Mouse (Mus musculus): ENCODE measurements around the gene Gm10799. TPM values are rescaled to one million over a fixed set of nuclear protein-coding genes. Genes with fewer than 3 reads are reported as not detected.
"Not testable (repeated sequence)": the region's sequence is repeated elsewhere in the genome, so short reads cannot be mapped to it uniquely, and the experiment has no call there.

Gm10799 gene
- total RNA-seq, 2 experiments from 2014 or later: not detected

DNA sequence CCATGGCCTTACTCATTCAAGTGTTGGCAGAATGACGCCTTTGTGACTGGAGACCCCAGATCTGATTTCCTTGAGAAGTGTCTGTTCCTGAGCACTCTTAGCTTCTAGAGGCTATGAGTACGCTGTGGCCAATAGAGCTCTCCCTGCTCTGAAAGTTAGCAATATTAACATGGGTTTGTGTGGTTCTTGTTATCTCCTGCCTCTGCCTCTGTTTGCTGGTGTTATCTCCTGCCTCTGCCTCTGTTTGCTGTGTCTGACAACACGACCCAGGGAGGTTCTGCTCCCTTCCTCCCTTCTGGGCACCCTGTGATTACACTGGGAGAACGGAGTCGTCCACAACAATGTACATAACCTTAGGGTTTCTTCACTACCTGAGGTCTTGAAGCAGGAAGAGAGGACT lies 9.9 kb upstream of the Gm10799 start:
- DNase-seq (ENCODE audit: extremely low spot score in 1 of 2, low spot score in 1 of 2): not testable (repeated sequence)

DNA sequence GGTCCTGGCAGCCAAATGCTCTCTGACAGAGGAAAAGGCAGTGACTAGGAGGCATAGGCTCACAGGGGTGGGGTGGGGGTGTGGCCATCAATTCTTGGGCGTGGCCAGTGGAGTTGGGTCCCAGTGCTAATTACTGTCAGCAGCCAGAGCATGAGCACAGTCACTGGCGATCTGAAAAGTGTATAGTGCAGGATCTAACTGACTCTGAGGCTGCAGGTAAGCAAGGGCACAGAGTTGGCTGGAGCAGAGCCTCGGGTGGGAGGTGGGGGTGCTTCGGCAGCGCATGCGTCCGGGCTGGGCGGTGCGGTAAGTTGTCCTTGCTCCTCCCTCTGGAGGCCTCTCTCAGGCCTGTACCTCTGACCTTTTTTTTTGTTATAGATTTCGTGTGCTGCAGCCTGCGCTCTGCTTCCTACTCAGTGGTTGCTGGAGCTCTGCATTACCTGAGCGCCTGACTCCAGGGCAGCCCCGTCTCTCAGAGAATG lies 1.4 kb upstream of the Gm10799 start, which contains the start of gene Cd59b:
Cd59b (plus strand) TSS at position 146 of the 482 bp plus-strand sequence.
- DNase-seq (ENCODE audit: extremely low spot score in 1 of 2, low spot score in 1 of 2): no peak

DNA sequence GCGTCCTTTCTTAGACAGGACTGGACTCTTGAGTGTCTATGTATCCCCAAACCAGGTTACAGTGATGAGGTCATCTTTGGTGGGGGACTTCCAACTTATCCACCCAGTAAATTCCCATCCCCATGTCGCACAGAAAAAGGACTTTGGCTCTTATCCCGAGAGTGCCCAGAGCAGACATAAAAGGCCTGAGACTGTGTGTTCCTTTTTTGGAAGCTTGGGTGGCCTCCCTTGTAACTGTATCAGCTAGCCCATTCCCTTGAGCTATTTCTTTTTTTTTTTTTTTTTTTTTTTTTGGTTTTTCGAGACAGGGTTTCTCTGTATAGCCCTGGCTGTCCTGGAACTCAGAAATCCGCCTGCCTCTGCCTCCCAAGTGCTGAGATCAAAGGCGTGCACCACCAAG lies 2.8 kb downstream of the Gm10799 start, which contains the start of gene Gm10912:
Gm10912 (plus strand) TSS at position 301 of the 400 bp plus-strand sequence.
- not testable (repeated sequence) for DNase-seq (ENCODE audit: extremely low spot score in 1 of 2, low spot score in 1 of 2)

DNA sequence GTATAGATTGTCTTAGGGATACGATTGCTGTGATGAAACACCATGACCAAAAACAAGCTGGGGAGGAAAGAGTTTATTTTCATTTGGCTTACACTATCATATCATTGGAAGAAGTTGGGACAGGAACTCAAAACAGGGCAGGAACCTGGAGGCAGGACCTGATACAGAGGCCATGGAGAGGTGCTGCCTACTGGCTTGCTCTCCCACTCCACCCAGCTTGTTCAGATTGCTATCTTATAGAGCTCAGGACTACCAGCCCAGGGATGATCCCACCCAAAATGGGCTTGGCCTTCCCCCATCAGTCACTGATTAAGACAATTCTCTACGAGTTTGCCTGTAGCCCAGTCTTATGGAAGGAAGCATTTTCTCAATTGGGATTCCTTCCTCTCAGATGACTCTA lies 4.2 kb downstream of the Gm10799 start:
- no peak for DNase-seq (ENCODE audit: extremely low spot score in 1 of 2, low spot score in 1 of 2)

DNA sequence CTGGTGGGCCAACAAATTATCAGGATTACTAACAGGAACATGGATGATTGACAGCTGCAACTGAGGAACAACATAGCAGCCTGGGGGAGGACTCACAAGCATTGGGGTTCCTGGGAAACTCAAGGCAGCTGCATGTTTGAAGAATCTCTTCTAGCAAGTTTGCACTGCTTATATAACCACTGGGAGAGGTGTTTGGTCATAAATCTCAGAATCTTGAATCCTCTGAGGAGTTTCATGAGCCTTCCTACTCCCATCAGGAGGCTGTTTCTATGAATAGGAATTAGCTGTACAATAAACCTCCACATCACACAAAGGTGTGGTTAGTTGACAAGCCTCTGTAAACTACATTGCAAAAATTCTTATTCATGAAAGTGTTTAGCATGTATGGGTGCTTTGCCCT lies 5.7 kb downstream of the Gm10799 start:
- no peak for DNase-seq (ENCODE audit: extremely low spot score in 1 of 2, low spot score in 1 of 2)

DNA sequence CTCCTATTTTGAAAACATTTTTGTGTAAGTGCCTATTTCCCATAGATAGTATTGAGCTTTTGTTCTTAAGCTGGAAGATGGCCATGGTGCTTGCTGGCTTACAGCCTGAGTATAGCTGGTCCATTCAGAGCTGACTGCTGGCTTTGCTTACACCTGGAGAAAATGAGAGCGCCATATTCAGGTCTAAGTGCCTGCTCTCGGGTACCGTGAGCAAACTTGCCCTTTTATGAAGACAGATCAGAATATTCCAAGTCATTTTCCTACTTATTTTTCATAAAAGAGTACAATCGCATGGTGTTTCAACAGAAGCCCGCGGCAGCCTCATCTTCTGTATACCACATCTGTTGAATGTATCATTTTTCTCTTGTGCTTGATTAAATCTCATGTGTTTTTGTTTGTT lies 7.4 kb downstream of the Gm10799 start:
- DNase-seq (ENCODE audit: extremely low spot score in 1 of 2, low spot score in 1 of 2): no peak

DNA sequence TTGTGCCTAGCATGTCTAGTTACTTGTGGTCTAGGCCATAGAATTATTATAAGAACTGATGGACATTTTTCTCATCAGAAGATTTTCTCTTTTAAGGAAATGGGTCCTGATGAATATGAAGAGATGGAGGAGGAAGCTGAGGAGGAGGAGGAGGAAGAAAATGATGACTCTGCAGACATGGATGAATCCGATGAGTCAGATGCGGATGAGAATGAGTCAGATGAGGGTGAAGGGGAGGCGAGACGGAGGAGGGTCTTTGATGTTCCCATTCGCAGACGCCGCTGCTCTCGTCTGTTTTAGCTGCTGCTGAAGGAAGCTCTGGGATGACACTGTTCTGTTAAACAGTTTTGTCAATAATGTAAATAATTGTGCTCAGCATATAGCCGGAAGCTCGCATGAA lies 8.6 kb downstream of the Gm10799 start:
- no peak for DNase-seq (ENCODE audit: extremely low spot score in 1 of 2, low spot score in 1 of 2)

DNA sequence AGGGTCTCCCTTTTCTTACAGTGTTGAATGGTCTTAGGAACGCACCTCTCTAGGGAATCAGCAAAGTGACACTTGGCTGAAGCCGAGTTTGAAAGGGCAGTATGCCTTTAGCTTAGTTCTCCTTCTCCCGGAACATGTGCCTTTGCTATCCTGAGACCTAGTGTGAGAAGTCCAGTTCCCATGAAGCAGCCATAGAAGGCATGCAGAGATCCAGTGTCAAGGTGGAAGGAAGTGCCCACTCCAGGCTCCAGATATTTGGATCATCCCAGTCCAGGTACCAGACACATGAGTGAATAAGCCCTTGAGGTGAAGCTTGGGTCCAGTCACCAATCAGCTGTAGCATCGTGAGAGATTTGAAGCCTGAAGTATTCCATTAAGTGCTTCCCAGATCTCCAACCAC lies 9.4 kb downstream of the Gm10799 start:
- no peak for DNase-seq (ENCODE audit: extremely low spot score in 1 of 2, low spot score in 1 of 2)

DNA sequence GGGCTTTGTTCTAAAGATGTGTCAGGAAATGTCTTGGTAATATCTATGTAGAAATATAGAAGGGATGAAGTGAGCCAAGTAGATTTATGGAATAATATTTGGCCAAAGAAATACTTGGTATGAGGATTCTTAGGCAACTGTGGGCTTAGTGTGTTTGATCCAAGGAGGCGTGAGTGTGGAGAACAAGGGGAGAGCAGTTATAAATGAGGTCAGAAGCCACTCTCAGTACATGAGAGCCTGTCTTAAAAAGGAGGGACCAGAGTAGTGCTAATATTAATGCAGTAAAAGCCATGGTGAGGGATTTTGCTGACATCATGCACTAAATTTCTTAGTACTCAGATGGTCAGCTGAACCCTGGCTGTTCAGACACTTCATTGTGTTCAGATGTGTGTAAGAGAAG lies 10.0 kb downstream of the Gm10799 start:
- no peak for DNase-seq (ENCODE audit: extremely low spot score in 1 of 2, low spot score in 1 of 2)

DNA sequence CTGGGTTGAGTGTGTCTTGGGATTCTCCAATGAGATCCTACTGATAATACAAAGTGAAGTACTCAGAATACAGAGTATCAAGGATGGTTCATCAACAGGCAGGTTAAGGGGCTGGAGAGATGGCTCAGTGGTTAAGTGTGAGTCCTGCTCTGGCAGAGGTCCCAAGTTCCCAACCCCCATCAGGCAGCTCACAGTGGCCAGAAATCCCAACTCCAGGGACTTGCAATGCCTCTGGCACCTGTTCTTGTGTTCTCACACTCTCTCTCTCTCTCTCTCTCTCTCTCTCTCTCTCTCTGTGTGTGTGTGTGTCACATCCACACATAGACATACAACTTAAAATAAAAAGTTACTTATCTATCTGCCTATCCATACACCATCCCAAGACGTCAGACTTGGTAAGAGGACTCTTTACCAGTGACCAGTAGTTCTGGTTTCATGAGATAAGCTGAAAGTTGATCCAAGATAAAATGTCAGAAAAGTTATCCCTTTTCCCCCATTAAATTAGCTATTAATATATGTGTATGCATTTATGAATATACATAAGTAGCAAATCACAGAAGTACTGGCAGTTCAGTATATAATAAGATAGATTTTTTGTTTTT lies 23.8 kb downstream of the Gm10799 start:
- DNase-seq (ENCODE audit: extremely low spot score in 1 of 2, low spot score in 1 of 2): no peak

DNA sequence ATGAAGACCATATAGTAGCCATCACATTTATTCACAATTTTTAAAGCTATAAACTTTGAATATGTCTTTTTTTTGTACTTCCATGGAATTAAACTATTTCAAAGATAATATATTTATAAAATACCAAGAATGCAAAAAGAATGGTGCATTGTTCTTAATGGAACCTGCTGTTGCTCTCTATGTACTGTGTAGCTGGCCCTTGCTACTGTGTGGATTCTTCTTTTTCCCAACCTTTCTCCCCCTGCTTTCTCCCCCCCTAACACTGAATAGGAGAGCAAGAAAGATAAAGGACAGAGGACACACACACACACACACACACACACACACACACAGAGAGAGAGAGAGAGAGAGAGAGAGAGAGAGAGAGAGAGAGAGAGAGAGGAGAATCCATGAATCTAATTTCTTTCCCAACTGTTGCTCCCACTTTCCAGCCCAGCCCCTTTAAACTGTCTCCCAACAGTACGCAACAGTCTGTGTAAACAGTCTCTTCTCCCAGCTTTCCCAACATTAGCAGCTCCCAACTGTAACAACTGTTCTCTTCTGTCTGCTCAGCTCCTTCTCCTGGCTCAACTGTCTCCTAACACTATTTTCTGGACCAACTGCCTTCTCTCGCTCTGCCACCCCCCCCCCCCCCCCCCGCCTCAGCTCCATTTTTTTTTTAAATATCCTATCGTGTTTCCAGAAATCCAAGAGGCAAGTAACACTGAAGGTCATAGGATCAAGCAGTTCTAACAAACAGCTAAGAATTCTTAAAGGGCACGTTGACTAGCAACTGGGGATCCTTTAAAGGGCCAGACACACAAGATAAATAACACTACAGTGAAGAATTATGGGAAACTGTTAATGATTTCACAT lies 24.5 kb downstream of the Gm10799 start:
- DNase-seq (ENCODE audit: extremely low spot score in 1 of 2, low spot score in 1 of 2): no peak

DNA sequence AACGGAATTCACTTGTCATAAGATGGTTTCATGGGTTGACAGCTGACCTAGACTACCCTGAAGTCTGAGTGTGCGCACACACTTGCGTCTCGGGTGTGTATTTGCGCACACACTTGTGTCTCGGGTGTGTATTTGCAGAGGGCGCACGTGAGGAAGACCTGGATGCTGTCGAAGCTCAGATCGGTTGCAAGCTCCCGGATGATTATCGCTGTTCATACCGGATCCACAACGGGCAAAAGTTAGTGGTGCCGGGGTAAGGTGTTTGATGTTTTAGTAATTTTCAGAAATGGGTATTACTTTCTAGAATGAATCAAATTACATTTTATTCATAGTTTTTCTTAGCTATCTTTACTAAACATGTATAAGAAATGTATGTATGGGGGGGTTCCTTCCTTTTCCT lies 25.6 kb downstream of the Gm10799 start:
- DNase-seq (ENCODE audit: extremely low spot score in 1 of 2, low spot score in 1 of 2): no peak

DNA sequence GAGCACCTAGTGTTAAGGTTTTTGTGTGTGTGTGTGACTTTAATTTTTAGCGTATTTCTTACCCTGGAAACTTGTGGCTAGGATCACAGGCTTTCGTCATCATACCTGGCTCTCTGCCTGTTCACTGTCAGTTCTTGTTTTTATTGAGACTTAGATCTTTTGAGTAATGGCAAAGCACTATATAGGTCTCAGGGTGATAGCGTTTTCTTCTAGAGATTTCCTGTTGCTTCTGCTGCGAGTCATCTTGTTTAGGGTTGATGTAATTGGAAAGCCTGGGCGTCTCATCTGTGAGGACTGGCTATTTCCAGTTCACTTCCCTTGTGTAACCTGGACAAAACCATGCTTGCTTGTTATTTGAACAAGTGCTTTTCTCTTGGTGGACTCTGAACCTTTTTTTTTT lies 26.7 kb downstream of the Gm10799 start:
- no peak for DNase-seq (ENCODE audit: extremely low spot score in 1 of 2, low spot score in 1 of 2)

DNA sequence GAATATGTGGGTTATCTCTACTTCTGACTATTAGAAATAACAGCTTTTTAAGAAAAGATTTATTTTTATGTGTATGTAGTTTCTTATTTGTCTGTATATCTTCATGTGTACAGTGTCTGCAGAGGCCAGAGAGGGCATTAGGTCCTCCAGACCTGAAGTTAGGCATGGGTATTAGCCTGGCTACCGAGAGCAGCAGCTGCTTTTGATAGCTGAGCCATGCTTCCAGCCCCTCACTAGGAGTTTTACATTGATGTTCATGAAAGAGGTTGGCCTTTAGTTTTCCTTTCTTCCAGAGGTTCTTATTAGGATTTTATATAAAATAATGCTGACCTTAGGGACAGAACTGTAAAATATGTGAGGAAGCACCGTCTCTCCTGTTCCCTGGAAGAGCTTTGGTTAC lies 30.1 kb downstream of the Gm10799 start:
- DNase-seq (ENCODE audit: extremely low spot score in 1 of 2, low spot score in 1 of 2): no peak

DNA sequence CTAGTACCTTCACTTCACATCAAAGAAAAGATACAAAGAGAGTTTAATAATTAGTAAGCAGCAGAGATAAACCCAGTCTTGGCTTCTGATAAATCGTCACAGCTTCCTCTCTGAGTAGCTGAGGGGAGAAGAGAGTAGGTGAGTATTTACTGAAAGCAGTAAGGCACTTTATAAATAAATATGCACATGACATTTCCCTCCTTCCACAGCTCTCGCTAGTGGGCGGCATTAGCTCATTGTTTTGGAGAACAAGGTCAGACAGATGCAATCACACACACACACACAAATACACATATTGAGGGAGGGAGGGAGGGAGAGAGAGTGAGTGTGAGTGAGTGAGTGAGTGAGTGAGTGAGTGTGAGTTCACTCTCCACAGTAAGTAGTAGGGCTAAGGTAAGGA lies 32.0 kb downstream of the Gm10799 start:
- no peak for DNase-seq (ENCODE audit: extremely low spot score in 1 of 2, low spot score in 1 of 2)

DNA sequence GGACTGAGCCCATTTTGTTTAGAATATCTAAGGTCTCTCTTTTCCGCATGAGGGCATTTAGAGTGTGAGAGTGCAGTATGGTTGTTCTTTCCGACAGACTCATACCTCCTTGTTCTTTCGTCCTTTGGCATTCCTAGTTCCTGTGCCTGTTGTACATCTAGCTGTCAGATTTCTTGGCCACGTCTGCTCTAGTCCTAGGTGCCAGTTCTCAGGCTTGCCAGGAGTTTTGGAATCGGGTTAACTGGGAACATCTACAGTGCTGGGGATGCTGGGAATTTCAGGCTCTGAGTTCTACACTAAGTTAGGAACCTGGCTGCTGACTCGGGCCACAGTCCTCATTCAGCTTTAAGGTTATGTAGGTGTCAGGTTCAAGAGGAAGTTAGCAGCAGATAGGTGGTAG lies 32.8 kb downstream of the Gm10799 start:
- DNase-seq (ENCODE audit: extremely low spot score in 1 of 2, low spot score in 1 of 2): no peak

DNA sequence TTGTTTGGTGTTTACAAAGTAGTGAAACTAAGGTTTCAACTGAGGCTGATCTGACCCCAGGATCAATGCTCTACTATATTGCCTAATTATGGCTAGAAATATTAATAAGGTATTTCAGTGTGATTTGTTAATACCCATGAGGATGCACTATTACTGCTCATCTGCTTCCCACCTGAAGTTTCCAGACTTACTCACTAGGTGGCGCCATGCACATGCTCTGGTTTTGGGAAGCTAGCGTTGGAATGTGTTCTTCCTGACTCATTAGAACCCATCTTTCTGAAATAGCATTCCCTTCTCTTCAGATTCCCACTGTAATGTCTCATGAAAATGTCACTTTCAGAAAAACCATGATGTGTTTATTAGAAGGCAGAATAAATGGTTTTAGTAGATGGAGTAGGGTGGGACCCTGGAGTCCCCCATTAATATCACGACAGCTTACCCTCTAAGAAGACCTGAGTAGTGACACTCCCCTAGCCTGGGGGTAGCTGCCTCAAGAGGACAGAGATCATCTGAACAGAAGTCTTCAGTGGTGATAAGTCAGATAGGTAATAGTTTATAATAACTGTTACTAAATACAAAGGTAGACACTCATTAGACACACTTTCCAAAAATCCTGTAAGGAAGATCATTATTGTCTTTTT lies 33.4 kb downstream of the Gm10799 start:
- peak; percentile 23 to 65 for DNase-seq (ENCODE audit: extremely low spot score in 1 of 2, low spot score in 1 of 2)

DNA sequence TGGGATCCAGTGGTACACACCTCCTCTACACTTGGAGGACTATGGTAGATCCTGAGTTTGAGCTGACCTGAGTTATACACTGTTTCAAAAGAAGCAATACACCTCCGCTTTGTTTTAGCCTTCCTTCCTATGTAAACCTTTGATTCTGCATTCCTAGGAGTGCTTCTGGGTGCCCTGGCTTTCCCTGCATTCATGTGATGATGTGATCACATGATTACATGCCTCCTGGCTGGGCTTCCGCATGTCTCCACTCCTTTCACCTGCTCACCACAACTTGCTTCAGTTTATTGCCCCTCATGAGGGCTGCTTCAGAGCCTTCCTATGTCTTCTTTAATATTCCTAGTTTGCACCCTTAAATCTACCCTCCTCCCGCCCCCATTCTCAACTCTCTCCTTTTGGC lies 36.3 kb downstream of the Gm10799 start:
- DNase-seq (ENCODE audit: extremely low spot score in 1 of 2, low spot score in 1 of 2): no peak

DNA sequence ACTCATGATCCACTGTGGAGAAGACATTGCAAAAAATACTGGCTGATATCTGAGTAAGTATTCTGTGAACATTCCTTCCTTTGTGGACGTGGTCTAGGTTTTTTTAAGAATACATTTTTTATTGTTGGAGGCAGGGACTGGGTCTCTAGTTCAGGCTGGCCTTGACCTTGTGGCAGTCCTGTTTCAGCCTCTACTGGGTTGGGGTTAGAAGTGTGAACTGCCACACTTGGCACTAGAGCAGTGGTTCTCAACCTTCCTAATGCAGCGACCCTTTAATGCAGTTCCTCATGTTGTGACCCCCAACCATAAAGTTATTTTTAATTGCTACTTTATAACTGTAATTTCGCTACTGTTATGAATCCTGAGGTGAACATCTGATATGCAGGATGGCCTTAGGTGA lies 38.0 kb downstream of the Gm10799 start:
- no peak for DNase-seq (ENCODE audit: extremely low spot score in 1 of 2, low spot score in 1 of 2)

DNA sequence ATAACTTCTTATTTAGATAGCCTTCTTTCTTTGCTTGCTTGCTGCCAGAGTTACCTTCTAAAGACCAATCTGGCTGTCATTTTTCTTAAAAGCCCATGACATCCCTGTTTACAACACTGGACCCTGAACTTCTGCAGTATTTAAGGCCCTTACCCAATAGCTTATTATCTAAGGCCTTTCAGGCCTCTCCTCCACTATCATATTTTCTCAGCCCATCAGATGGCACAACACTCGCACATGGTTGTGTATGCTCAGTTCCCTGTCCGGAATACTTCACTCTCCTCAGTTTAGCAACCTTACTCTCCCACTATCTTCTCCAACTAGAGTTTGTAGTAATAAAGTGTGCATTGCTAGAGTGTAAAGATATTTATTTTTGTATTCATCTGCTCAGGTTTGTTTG lies 39.3 kb downstream of the Gm10799 start:
- no peak for DNase-seq (ENCODE audit: extremely low spot score in 1 of 2, low spot score in 1 of 2)

DNA sequence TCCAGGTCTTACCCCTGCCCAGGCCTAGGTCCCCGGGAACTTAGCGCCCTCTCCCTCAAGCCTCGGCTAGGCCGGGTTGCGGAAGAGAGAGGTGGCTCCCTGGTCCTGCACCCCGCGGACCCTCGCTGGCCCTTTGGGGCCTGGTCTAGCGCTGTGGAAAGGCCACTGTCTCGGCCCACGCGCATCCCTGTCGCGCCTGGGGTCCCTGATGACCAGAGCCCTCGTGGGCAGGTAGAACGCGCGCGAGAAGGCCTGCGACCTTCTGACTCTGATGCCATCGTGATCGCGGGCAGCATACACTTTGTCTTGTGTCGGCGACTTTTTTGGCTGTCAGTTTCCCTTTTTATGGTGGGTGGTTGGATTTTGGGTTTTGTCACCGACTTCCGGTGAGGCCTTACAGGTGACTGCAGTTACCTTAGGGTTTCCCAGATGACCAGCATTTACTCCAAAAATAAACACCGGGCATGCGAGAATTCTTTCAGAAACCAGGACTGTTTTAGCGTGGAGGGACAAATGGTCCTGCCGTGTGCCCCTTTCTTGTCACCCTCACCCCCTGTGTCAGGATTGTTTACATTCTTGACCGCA lies 40.1 kb downstream of the Gm10799 start, which contains the start of gene 4931422A03Rik:
4931422A03Rik (minus strand) TSS at position 223 of the 585 bp plus-strand sequence.
- no peak for DNase-seq (ENCODE audit: extremely low spot score in 1 of 2, low spot score in 1 of 2)

All from layer of hippocampus, postnatal 25 days (tissue).